Mouse (Mus musculus) kidney, adult 18-20 months (tissue): Measurements from ENCODE around the gene Hey2.

Experiments used
- DNase-seq: peaks from one replicate; pipeline ENCODE4 v3.0.0; 2021

Hey2 gene

GRCm38 (mm10) chr10:30842643-30843437 lies at the start of gene Hey2:
Hey2 (minus strand) TSS chr10:30842801.
- peak; percentile 99 for DNase-seq

DNA sequence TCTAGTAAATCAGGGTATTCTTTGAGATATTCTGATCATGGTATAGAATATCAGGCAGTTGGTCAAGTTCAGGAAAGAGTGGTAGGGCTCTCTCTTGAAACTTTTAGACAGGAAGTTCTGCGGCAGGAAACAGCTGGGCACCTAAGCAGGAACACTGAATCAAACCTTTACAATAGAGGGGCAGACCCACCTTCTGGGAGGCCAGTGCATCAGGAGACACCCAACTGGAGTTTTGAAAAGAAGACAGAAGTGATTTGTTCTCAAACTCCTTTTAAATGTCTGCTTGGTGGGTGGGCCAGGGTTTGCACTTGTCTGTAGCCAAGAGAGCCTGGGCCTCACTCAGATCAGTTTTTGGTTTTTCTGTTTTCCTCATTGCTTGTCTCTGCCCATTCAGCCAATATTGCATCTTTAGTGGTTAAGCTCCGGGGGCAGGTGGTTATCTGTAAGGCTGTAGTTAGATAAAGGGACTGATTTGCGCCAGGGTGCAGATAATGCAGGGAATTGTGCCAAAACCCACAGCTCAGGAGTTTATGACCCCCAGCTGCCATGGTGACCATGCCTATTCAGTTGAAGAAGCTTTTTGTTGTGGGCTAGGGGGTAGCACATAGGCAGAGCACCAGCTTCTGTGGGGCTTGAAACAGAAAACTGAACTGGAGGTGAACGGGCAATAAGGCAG lies 40.6 kb upstream of the Hey2 start:
- DNase-seq: no peak

GRCm38 (mm10) chr10:30881109-30881508 lies 38.5 kb upstream of the Hey2 start:
- DNase-seq: no peak

GRCm38 (mm10) chr10:30845101-30845825 lies 2.7 kb upstream of the Hey2 start:
- no peak for DNase-seq

- peak; percentile 22 for DNase-seq
Measured at GRCm38 (mm10) chr10:30844191-30845010, 1.8 kb upstream of the Hey2 start.

- DNase-seq: peak; percentile 41
Measured at GRCm38 (mm10) chr10:30843438-30844190, 1.0 kb upstream of the Hey2 start.

DNA sequence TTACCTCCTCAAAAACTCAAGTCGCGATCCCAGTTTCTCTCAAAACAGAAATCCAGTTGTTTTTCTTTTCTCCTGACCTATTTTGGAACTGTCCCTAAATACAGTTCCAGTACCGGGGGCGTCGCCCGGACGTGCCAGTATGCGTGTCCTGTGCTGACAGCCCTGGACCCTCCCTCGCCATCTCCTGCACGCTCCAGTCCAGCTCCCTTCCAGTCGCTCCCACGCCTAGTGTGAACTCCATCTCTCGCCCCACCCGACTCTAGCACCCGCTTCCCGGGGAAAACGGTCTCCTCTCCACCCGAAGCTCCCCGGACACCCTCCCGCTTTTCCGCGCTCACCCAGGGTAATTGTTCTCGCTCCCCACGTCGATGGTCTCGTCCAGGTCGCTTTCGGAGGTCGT lies 373 bp downstream of the Hey2 start:
- no peak for DNase-seq

GRCm38 (mm10) chr10:30840824-30841223 lies 1.8 kb downstream of the Hey2 start:
- no peak for DNase-seq

DNA sequence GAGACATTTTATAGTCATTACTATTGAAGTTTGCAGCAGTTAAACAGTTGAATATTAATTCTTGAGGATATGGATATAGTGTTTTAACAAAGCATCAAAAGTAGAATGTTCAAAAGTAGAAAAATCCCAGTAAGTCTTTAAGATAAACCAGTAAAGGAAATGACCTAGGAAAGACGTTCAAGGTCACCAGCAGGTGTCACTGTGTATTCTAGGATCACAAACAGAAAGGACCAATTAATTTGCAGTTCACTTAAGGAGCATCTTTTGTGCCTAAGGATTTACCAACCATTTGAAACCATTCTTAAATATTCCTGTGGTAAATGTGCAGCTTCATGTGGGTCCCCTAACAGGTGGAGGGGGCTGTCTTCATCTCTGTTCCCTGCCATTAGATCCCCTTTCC lies 4.4 kb downstream of the Hey2 start:
- peak; percentile 12 for DNase-seq

DNA sequence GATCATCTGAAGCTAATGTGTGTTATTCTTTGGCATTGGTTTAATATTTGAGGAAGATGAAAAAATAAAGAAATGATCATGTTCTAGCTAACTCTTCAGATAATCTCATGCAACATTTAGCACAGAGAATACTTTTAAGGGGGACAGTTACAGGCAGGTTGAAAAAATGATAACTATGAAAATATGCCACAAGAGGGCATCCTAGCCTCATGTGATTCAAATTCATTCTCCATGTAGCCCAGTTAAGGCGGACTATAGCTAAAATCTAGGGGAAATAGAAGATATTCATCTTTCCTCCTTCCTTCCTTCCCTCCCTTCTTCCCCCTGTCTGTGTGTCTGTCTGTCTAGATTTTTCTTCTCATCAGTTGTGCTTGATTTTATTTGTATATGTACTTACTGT lies 17.6 kb downstream of the Hey2 start:
- no peak for DNase-seq

- DNase-seq: peak; percentile 85
Measured at GRCm38 (mm10) chr10:30810967-30811293, 31.7 kb downstream of the Hey2 start.

GRCm38 (mm10) chr10:30810247-30810966 lies 32.2 kb downstream of the Hey2 start:
- peak; percentile 21 for DNase-seq

DNA sequence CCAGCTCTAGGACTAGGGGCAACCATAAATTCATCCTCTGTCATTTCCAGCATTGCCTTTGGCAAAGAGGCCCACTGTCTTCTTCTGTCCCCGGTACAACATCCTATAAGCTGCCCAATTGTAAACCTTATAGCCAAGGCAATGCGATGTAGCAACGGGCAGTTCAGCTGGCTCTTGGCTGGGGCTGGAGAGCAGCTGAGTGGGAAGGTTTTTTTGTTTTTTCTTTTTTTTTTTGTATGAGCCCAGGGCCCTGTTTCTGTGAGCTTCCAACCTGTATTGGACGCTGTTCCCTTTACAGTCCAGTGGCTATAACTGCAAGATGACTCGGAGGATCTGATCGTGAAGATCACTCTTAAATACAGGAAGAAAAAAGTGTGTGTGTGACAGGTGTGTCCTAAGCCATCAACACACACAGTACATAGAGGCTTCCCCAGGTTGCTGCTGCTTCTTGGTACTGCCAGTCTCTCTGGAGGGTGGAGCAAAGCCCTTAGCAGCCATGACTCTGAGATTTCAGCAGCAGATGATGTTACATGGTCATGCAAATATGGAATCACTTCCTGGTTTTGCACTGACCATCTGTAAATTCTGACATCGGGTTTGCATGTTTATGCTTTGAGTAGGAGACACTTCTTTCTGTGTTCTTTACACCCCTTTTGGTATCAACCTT lies 38.9 kb downstream of the Hey2 start:
- no peak for DNase-seq

- DNase-seq: peak; percentile 89
Measured at GRCm38 (mm10) chr10:30802681-30803586, 39.7 kb downstream of the Hey2 start, which contains the start of gene Ncoa7. Ncoa7 (minus strand) TSS chr10:30803326.

DNA sequence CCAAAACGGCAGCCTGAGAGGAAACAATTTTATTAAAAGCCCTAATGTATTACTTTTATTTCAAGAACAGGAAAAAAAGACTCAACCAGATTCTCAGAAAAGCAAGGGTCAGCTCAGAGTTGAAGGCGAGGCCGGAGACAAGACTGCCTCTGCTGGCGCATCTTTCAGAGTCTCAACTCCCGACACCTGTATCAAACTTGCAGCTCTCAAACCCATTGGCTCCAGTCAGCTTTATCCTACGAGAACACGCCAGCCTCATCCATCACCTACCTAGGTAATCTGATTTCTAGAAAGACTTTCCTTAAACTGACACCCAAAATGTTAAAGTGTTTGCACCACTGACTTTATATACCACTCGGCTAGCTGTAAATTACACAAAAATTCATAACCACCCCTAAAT lies 40.6 kb downstream of the Hey2 start:
- DNase-seq: peak; percentile 34

DNA sequence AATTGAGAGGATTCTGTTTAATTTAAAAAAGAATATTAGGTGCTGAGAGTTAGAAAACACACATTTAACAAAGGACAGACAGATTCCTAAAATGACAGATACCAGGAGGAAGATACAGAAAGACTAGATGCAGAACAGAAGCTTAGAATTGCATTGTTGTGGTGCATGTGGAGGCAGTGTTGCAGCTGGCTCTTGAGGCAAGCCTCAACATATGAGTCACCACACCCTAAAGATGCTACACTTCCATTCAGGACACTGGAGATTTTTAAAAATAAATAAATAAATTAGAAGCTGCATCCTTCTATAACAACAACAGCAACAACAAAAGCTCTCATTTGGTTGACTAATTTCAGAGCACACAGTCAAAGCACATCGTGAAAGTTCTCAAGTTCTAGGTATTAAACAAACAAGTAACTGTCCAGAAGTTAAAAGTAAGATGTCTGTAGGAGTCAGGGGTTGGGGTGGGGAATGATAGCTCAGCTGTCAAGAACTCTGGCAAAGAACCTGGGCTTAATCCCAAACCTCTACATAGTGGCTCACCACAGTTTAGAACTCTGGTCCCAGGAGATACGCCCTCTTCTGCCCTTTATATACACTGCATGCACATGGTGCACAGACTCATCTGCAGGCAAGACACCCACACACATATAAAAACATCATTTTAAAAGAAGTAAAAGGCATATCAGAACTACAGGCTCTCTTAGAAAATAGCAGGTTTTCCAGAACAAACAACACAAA lies 42.7 kb downstream of the Hey2 start:
- no peak for DNase-seq

- DNase-seq: no peak
Measured at GRCm38 (mm10) chr10:30796469-30797261, 45.9 kb downstream of the Hey2 start.

DNA sequence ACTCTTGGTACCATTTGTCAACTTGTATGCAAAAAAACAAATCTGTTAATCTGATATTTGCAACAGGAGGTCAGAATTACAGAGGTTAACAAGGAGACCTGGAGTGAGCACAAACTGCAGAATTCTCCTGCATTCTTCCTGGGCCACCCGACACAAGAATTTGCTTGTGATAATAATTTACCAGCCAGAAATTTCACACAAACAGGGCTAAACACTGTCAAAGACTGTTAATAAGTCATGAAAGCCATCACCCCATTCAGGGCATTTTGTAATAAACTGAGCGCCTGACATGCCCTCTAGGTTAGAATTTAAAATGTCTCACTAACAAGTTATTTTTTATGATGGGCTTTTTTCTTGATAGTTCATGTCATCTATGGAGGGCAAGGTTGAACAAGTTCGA lies 51.6 kb downstream of the Hey2 start:
- peak; percentile 31 for DNase-seq
